8 mouse cellular contexts compared by ENCODE assay signal in genomic region chr5:100500458-100500961, GRCm38 (mm10). TPM values are rescaled to one million over a fixed set of nuclear protein-coding genes. Genes with fewer than 3 reads are reported as not detected.
DNase-seq lines count a peak whose midpoint lies in the region; ATAC-seq and TF ChIP-seq lines count a peak whose summit lies in the region.

Gene Lin54, minus strand, starts transcription at chr5:100500639.

- no peaks in the 10 kb centered on the region for H3K9me3 ChIP-seq in hindbrain, embryonic 10.5 days
- H3K9me3 ChIP-seq in lung, postnatal 0 days (ENCODE audit: low read length) = no peaks in the 10 kb centered on the region

- peaks cover 24% of the 10 kb centered on the region for H3K4me1 ChIP-seq in hindbrain, embryonic 10.5 days (replicated peaks)
- peaks cover 3% of the 10 kb centered on the region; the same call in 1 of the 2 replicates for H3K4me1 ChIP-seq in lung, postnatal 0 days (ENCODE audit: insufficient read depth, low read depth, low read length)

- peak within 1 kb of the TSS; percentile 91 for H3K4me2 ChIP-seq in lung, postnatal 0 days (replicated peaks; ENCODE audit: low read depth, low read length)

- peak within 1 kb of the TSS; percentile 87 for H3K4me3 ChIP-seq in hindbrain, embryonic 10.5 days
- peak within 1 kb of the TSS; percentile 56 for H3K4me3 ChIP-seq in lung, postnatal 0 days (ENCODE audit: low read depth, low read length)

- under 1% methylated on average over 60 of the region's 60 CpGs for WGBS in hindbrain, embryonic 10.5 days
- 0% methylated on average over 28 of the region's 60 CpGs for WGBS in lung, postnatal 0 days

- peak within 1 kb of the TSS; percentile 89 for H3K27ac ChIP-seq in hindbrain, embryonic 10.5 days
- peak within 1 kb of the TSS; percentile 69 for H3K27ac ChIP-seq in lung, postnatal 0 days (ENCODE audit: low read length)

- ATAC-seq in frontal cortex, adult (ENCODE audit: low TSS enrichment) = peak; percentile 82
- ATAC-seq in lung, postnatal 0 days = peak; percentile 96

- H3K36me3 ChIP-seq in hindbrain, embryonic 10.5 days = no peaks in the 10 kb centered on the region
- no peaks in the 10 kb centered on the region for H3K36me3 ChIP-seq in lung, postnatal 0 days (ENCODE audit: insufficient read depth, low read length)

- peak; percentile 96 for DNase-seq in Muller cell, postnatal 12 days (ENCODE audit: inconsistent ontology term)
- DNase-seq in cerebellum, adult 9-10 months = peak; percentile 92
- peak; percentile 96 for DNase-seq in hindbrain, embryonic 10.5 days (ENCODE audit: low spot score)
- peak; percentile 83 to 89 for DNase-seq in layer of hippocampus, postnatal 10 days (ENCODE audit: low spot score in 2 of 2)
- peak; percentile 96 for DNase-seq in lung, postnatal 0 days (ENCODE audit: low spot score)
- peak; percentile 65 for DNase-seq in ovary, postnatal 10 days (ENCODE audit: low spot score)
- peak; percentile 92 for DNase-seq in thymus, postnatal 0 days (ENCODE audit: low spot score)

- peak; percentile 62 for TF ChIP-seq CTCF in lung, postnatal 0 days (IDR thresholded peaks at IDR 0.05)

- no peak for TF ChIP-seq EP300 in lung, postnatal 0 days (IDR thresholded peaks at IDR 0.05)

- no peaks in the 10 kb centered on the region for H3K27me3 ChIP-seq in hindbrain, embryonic 10.5 days (ENCODE audit: insufficient read depth, poor library complexity, severe bottlenecking)
- no peaks in the 10 kb centered on the region for H3K27me3 ChIP-seq in lung, postnatal 0 days (replicated peaks; ENCODE audit: insufficient read depth, low read length)

- H3K9ac ChIP-seq in lung, postnatal 0 days (replicated peaks; ENCODE audit: low read depth) = peak within 1 kb of the TSS; percentile 36

RNA-seq across cellular contexts. Expression of gene Lin54, which starts in this region (rescaled TPM):
- 13.0 and 15.5 TPM in 2 replicates for polyA plus RNA-seq in hindbrain, embryonic 10.5 days (2016; fragmentation: Nextera tagmentation; extraction: Ambion mirVana)
- 10 to 100 TPM; 15.1 to 18.8 TPM for total RNA-seq in layer of hippocampus, postnatal 10 days (2021)
- 5.7 and 5.9 TPM in 2 replicates for polyA plus RNA-seq in lung, postnatal 0 days (2015; fragmentation: Nextera tagmentation; extraction: Ambion mirVana)
- polyA plus RNA-seq in thymus, postnatal 0 days (2015; fragmentation: Nextera tagmentation; extraction: Ambion mirVana) = 9.4 and 10.0 TPM in 2 replicates

Comparison
In these comparisons a context has a peak if more than half of its experiments do, and no peak if none do; other contexts are left out.
1. Peak in every context shown above with its lines: DNase-seq, ATAC-seq, H3K4me3 ChIP-seq and H3K27ac ChIP-seq.